Mouse (Mus musculus) C3H10T1/2 (cell line): ENCODE measurements around the gene Gm21149. TPM values are rescaled to one million over a fixed set of nuclear protein-coding genes. Genes with fewer than 3 reads are reported as not detected.

ENCODE experiments used
- polyA plus RNA-seq, 2 experiments: library from polyadenylated mRNA; unstranded; fragments of >200 nt; fragmentation: generic; extraction: Trizol; gene quantifications; one replicate each; pipeline ENCODE4 v1.2.1; 2012; ENCODE audit warnings: missing spikeins in 2 of 2

The Gm21149 gene
- polyA plus RNA-seq: not detected

GRCm38 (mm10) chr5:15476423-15476822 lies at the start of gene Gm21149:
Gene Gm21149 (minus strand): TSS chr5:15476523.

Other genes starting within 250 kb of the Gm21149 start
- gene Gm21190, start 52.7 kb upstream of the Gm21149 start, polyA plus RNA-seq: not detected
- not detected for gene Gm21083, start 100.8 kb upstream of the Gm21149 start, polyA plus RNA-seq
- not detected for gene Speer4d, start 142.5 kb upstream of the Gm21149 start, polyA plus RNA-seq
- gene 4930572O03Rik, start 180.5 kb upstream of the Gm21149 start, polyA plus RNA-seq: not detected
- gene Speer4c, start 237.7 kb upstream of the Gm21149 start, polyA plus RNA-seq: not detected